Mouse (Mus musculus) ES-E14 (cell line): ENCODE data around the gene Nptx1.

Experiments
- CHD2 ChIP-seq: IDR thresholded peaks from 2 replicates; pipeline ENCODE4 v1.6.1; 2014; ENCODE audit warnings: mild to moderate bottlenecking, low read depth, low read length, inconsistent platforms
- MAFK ChIP-seq: IDR thresholded peaks from 2 replicates; pipeline ENCODE4 v1.6.1; 2014; ENCODE audit warnings: mild to moderate bottlenecking, low read depth, low read length, inconsistent platforms; ENCODE audit not compliant: insufficient read depth

DNA sequence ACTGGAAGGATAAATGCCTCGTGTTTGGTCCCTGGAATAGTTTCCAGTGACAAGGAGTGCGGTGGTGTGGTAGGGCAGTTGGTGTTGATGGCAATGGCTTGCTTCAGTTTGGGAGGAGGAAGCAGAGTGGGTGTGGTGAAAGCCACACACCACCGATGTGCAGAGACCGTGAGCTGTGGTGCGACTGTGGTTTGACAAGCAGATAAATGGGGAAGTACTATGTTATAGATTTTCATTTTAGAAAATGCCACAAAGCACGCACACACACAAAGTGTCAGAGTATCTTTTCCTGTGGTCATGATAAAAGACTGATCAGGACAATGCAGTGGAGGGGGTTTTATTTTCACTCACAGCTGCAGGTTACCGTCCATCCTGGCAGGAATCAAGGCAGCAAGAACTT is 41.7 kb upstream of the Nptx1 start:
- TF ChIP-seq CHD2 (no peak), MAFK (no peak)
